Mouse (Mus musculus) C2C12 (cell line): ENCODE measurements around the gene St8sia2. TPM values are rescaled to one million over a fixed set of nuclear protein-coding genes. Genes with fewer than 3 reads are reported as not detected.

Source experiments
- H3K27me3 ChIP-seq: one replicate; pipeline ENCODE4 v1.6.1; 2011; ENCODE audit not compliant: control insufficient read depth, insufficient read depth, insufficient read length
- H3K36me3 ChIP-seq: one replicate; pipeline ENCODE4 v1.6.1; 2011; ENCODE audit not compliant: control insufficient read depth, insufficient read depth
- H3K4me3 ChIP-seq: one replicate; pipeline ENCODE4 v1.5.1; 2011; ENCODE audit warnings: mild to moderate bottlenecking, control low read depth; ENCODE audit not compliant: poor library complexity, insufficient read depth, severe bottlenecking
- H3K79me2 ChIP-seq: one replicate; pipeline ENCODE4 v1.6.1; 2011; ENCODE audit not compliant: control insufficient read depth, insufficient read depth
- H3K79me3 ChIP-seq: one replicate; pipeline ENCODE4 v1.6.1; 2011; ENCODE audit warnings: low read depth, control low read depth
- H3ac ChIP-seq: one replicate; pipeline ENCODE3; 2011; ENCODE audit warnings: low read depth; ENCODE audit not compliant: control insufficient read depth, insufficient read length
- CEBPB ChIP-seq: IDR thresholded peaks from one replicate; pipeline ENCODE4 v1.6.1; 2011; ENCODE audit warnings: low read depth, mild to moderate bottlenecking, control low read depth, moderate library complexity
- CTCF ChIP-seq: IDR thresholded peaks from one replicate; pipeline ENCODE4 v1.5.1; 2011; ENCODE audit not compliant: control insufficient read depth, insufficient read depth, insufficient read length
- FOSL1 ChIP-seq: IDR thresholded peaks from one replicate; pipeline ENCODE4 v1.8.0; 2011; ENCODE audit warnings: mild to moderate bottlenecking, low read length; ENCODE audit not compliant: poor library complexity, insufficient read depth, severe bottlenecking
- MAX ChIP-seq: IDR thresholded peaks from one replicate; pipeline ENCODE4 v1.6.1; 2011; ENCODE audit warnings: mild to moderate bottlenecking, control low read depth
- MYOD1 ChIP-seq: IDR thresholded peaks from one replicate; pipeline ENCODE4 v1.6.1; 2011; ENCODE audit warnings: low read depth; ENCODE audit not compliant: control insufficient read depth, insufficient read length
- MYOG ChIP-seq: IDR thresholded peaks from one replicate; pipeline ENCODE4 v1.6.1; 2011; ENCODE audit not compliant: control insufficient read depth, insufficient read length; ENCODE audit errors: extremely low read depth
- USF1 ChIP-seq: IDR thresholded peaks from one replicate; pipeline ENCODE4 v1.6.1; 2011; ENCODE audit warnings: low read depth, mild to moderate bottlenecking, control low read depth, moderate library complexity
- polyA plus RNA-seq: library from polyadenylated mRNA; unstranded; fragments of >200 nt; fragmentation: generic; extraction: Trizol; gene quantifications from one replicate; pipeline ENCODE4 v1.2.1, GENCODE M21; 2012; ENCODE audit warnings: missing spikeins

The St8sia2 gene
- polyA plus RNA-seq, 1 experiment = 2.2 TPM

DNA sequence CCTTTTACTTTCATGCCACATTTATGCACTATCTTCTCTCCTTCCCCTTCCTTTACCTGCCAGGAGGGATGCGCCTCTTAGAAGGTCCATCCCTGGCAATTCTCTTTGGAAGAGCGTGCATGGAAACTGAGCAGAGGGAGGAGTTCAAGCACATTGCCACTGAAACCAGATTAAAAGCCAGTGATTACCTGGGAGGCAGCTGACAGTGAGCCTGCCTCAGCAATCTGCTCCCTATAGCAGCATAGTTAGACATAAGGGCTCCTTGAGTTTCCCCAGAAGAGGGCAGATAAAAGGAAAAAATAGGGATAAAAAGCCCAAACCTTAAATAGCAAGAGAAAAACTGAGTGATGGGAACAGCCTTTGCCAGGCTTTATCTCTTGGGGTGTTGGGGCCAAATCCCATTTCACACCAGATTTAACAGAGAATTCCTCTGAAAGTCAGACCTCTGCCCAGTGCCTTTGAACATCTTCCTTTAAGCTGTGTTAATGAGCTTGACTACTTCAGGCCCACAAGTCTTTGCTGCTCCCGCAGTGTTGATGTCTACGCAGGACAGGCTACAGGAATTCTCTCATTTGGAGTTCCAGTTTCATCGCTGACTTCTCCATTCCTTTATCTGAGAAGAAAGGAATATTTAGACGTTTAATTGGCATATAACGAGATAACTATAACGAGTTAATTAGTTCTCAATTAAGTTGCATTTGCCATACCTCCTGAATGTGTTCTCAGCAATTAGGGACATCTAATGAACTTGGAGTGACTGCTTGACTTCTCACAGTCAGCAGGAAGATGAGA lies 31.9 kb upstream of the St8sia2 start:
- no peak for TF ChIP-seq USF1
- TF ChIP-seq FOSL1 = no peak
- no peak for TF ChIP-seq MAX
- no peak for TF ChIP-seq CEBPB
- H3K79me3 ChIP-seq = no peaks in the 10 kb centered on the region
- H3K27me3 ChIP-seq = no peaks in the 10 kb centered on the region
- no peaks in the 10 kb centered on the region for H3K36me3 ChIP-seq
- no peak overlapping the region for H3ac ChIP-seq
- H3K79me2 ChIP-seq = no peaks in the 10 kb centered on the region
- H3K4me3 ChIP-seq = no peak overlapping the region

DNA sequence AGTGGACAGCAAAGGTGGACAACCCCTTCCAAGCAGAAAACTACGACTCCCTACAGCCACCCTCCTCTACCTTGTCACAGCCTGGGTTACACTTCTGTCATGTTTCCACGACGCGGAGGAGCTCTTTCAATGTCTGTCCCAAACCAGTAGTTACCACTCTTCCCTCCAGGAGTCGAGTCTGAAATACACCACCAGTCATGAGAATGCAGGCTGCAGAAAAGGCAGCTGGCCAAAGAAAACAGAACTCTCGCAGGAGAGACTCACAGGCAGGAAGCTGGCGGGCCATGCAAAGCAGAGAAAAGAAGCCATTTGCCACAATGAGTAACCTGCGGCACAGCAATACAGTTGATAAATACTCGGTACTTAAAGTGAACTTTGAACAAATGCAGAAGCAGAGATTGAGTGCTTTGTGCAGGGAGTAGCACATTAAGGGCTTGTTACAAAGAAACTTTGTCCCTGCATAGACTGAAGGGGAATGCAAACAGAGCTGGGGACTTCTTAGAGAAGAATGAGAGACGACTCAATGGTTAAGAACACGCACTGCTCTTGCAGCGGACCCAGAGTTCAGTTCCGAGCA lies 30.2 kb upstream of the St8sia2 start:
- Histone ChIP-seq H3K4me3 (no peak overlapping the region), H3K79me3 (no peaks in the 10 kb centered on the region), H3K27me3 (no peaks in the 10 kb centered on the region), H3K36me3 (no peaks in the 10 kb centered on the region), H3K79me2 (no peaks in the 10 kb centered on the region), H3ac (no peak overlapping the region)
- no peak for TF ChIP-seq MAX

- no peak overlapping the region for H3K4me3 ChIP-seq
- H3K79me2 ChIP-seq = no peaks in the 10 kb centered on the region
- H3ac ChIP-seq = no peak overlapping the region
- TF ChIP-seq CTCF = no peak
- TF ChIP-seq MYOG = no peak
- TF ChIP-seq CEBPB = no peak
- TF ChIP-seq MYOD1 = no peak
- TF ChIP-seq FOSL1 = no peak
- TF ChIP-seq USF1 = no peak
- no peak for TF ChIP-seq MAX
- no peaks in the 10 kb centered on the region for H3K36me3 ChIP-seq
- H3K27me3 ChIP-seq = no peaks in the 10 kb centered on the region
- H3K79me3 ChIP-seq = no peaks in the 10 kb centered on the region
These were observed 11.5 kb upstream of the St8sia2 start for GRCm38 (mm10) chr7:74025007-74025406.

GRCm38 (mm10) chr7:74024171-74024570 lies 10.7 kb upstream of the St8sia2 start:
- H3K79me2 ChIP-seq = no peaks in the 10 kb centered on the region
- H3K79me3 ChIP-seq = no peaks in the 10 kb centered on the region
- H3K27me3 ChIP-seq = no peaks in the 10 kb centered on the region
- H3K36me3 ChIP-seq = no peaks in the 10 kb centered on the region
- no peak for TF ChIP-seq MYOD1
- TF ChIP-seq USF1 = no peak
- no peak for TF ChIP-seq CEBPB
- TF ChIP-seq MAX = no peak
- H3ac ChIP-seq = no peak overlapping the region
- no peak overlapping the region for H3K4me3 ChIP-seq

DNA sequence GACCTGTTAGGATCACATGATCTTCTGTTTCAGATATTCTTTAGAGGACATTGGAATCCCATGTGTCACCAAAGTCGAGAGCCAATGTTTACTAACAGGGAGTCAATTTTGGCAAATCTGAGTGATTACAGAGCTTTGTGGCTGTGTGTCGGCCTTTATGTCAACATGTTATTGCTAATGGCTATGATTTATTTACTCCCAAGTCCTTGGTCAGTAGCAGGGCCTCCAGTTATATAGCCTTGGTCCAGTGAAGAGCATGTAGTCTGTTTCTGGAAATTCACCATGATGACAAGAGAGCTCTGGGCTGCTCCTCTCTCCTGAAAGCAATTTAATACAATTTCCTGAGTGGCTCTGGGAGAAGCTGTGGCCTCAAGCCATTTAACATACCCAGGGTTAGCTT lies 9.1 kb upstream of the St8sia2 start:
- Histone ChIP-seq H3ac (no peak overlapping the region), H3K79me2 (no peaks in the 10 kb centered on the region), H3K36me3 (no peaks in the 10 kb centered on the region), H3K4me3 (no peak overlapping the region), H3K27me3 (no peaks in the 10 kb centered on the region), H3K79me3 (no peaks in the 10 kb centered on the region)
- no peak for TF ChIP-seq FOSL1

GRCm38 (mm10) chr7:74021771-74022170 lies 8.3 kb upstream of the St8sia2 start:
- no peak overlapping the region for H3ac ChIP-seq
- TF ChIP-seq MYOG (no peak), MYOD1 (no peak), USF1 (no peak), CTCF (no peak), FOSL1 (no peak), CEBPB (no peak), MAX (no peak)
- no peaks in the 10 kb centered on the region for H3K79me3 ChIP-seq
- H3K79me2 ChIP-seq = no peaks in the 10 kb centered on the region
- no peaks in the 10 kb centered on the region for H3K27me3 ChIP-seq
- no peaks in the 10 kb centered on the region for H3K36me3 ChIP-seq
- H3K4me3 ChIP-seq = no peak overlapping the region
